Mouse (Mus musculus) hindbrain, embryonic 16.5 days (tissue): Measurements from ENCODE around the gene Hapln4. TPM values are rescaled to one million over a fixed set of nuclear protein-coding genes. Genes with fewer than 3 reads are reported as not detected.

Experiments used
- ATAC-seq: fragments of 200-750 bp; cut with Nextera tagmentation; 2 replicates; pipeline ENCODE4 v1.8.0; 2017; ENCODE audit warnings: moderate TSS enrichment, moderate library complexity
- H3K27ac ChIP-seq: fragments of 300-500 bp; sonication (generic); 2 replicates; pipeline ENCODE4 v1.5.1; 2014; ENCODE audit warnings: low read depth, mild to moderate bottlenecking, control low read depth, low read length, moderate library complexity
- H3K27me3 ChIP-seq: fragments of 300-500 bp; sonication (generic); replicated peaks from 2 replicates; pipeline ENCODE4 v1.6.1; 2014; ENCODE audit warnings: low read length; ENCODE audit not compliant: control insufficient read depth, insufficient read depth
- H3K36me3 ChIP-seq: fragments of 300-500 bp; sonication (generic); 2 replicates; pipeline ENCODE4 v1.6.1; 2014; ENCODE audit warnings: mild to moderate bottlenecking, low read length, moderate library complexity, mixed read lengths; ENCODE audit not compliant: control insufficient read depth, insufficient read depth
- H3K4me1 ChIP-seq: fragments of 300-500 bp; sonication (generic); 2 replicates; pipeline ENCODE4 v1.6.1; 2014; ENCODE audit warnings: low read depth, low read length; ENCODE audit not compliant: control insufficient read depth, insufficient read depth
- H3K4me2 ChIP-seq: fragments of 300-500 bp; sonication (generic); 2 replicates; pipeline ENCODE4 v1.6.1; 2014; ENCODE audit warnings: mild to moderate bottlenecking, low read length, control low read depth, moderate library complexity
- H3K4me3 ChIP-seq: fragments of 300-500 bp; sonication (generic); 2 replicates; pipeline ENCODE4 v1.5.1; 2014; ENCODE audit warnings: mild to moderate bottlenecking, low read length, control low read depth, moderate library complexity
- H3K9ac ChIP-seq: fragments of 300-500 bp; sonication (generic); 2 replicates; pipeline ENCODE4 v1.6.1; 2014; ENCODE audit warnings: low read depth, mild to moderate bottlenecking, control low read depth, low read length, moderate library complexity
- H3K9me3 ChIP-seq: fragments of 300-500 bp; sonication (generic); 2 replicates; pipeline ENCODE4 v1.6.1; 2014; ENCODE audit warnings: mild to moderate bottlenecking, low read length, moderate library complexity; ENCODE audit not compliant: control insufficient read depth
- WGBS: fragments of 180-500 bp; shearing (Covaris S2); extraction: QIAGEN DNeasy Blood & Tissue Kit; methylation state at CpG from one replicate; pipeline ENCODE4 v1.1.7; 2014; 5-methylcytosine and 5-hydroxymethylcytosine counted together
- microRNA-seq: library from miRNA; unstranded; fragments of <30 nt; microRNA quantifications from one replicate; pipeline ENCODE4, GENCODE M21; 2017
- polyA plus RNA-seq: library from polyadenylated mRNA; unstranded; fragments of >200 nt; fragmentation: Nextera tagmentation; extraction: Ambion mirVana; gene quantifications from 2 replicates; pipeline ENCODE4 v1.2.1, GENCODE M21; 2015

The Hapln4 gene
- polyA plus RNA-seq, 1 experiment from 2014 or later: 1.2 TPM

- Histone ChIP-seq H3K4me1 (peaks cover 21% of the 10 kb centered on the region), H3K4me2 (peak overlapping the region; percentile 83), H3K27me3 (no peaks in the 10 kb centered on the region), H3K9me3 (no peaks in the 10 kb centered on the region), H3K36me3 (peaks cover 16% of the 10 kb centered on the region), H3K9ac (peak overlapping the region; percentile 73), H3K4me3 (peak overlapping the region; percentile 58), H3K27ac (peak overlapping the region; percentile 79)
- no peak for ATAC-seq
- 15% methylated on average over 9 of the region's 9 CpGs for WGBS
Measured at GRCm38 (mm10) chr8:70139981-70140380, 56.7 kb downstream of the Hapln4 start.

Small RNA genes lying within 50 kb of the gene (microRNA-seq; reads per million reads assigned to microRNA genes)
- gene Mir7066: 2.7 reads per million, percentile 6 among the genes with 10 or more reads in this experiment

Other genes starting within 250 kb of the Hapln4 start
- 6.6 and 7.0 TPM in 2 replicates for gene Cilp2, start 195.8 kb upstream of the Hapln4 start, polyA plus RNA-seq
- 3.5 and 3.7 TPM in 2 replicates for gene Tssk6, start 181.3 kb upstream of the Hapln4 start, polyA plus RNA-seq
- gene Ndufa13, start 180.9 kb upstream of the Hapln4 start, polyA plus RNA-seq: 191 and 216 TPM in 2 replicates
- gene Yjefn3, start 180.7 kb upstream of the Hapln4 start, polyA plus RNA-seq: 13.6 and 14.3 TPM in 2 replicates
- 13.9 and 19.7 TPM in 2 replicates for gene Gatad2a, start 87.1 kb upstream of the Hapln4 start, polyA plus RNA-seq
- 61.5 and 71.2 TPM in 2 replicates for gene Mau2, start 40.7 kb upstream of the Hapln4 start, polyA plus RNA-seq
- 54.4 and 55.8 TPM in 2 replicates for gene Sugp1, start 40.6 kb upstream of the Hapln4 start, polyA plus RNA-seq
- gene Tm6sf2, start 10.5 kb upstream of the Hapln4 start, polyA plus RNA-seq: 1.2 and 1.4 TPM in 2 replicates
- gene Ncan, start 37.4 kb downstream of the Hapln4 start, polyA plus RNA-seq: 178 and 200 TPM in 2 replicates
- 46.7 and 51.6 TPM in 2 replicates for gene Nr2c2ap, start 47.9 kb downstream of the Hapln4 start, polyA plus RNA-seq
- gene Rfxank, start 55.7 kb downstream of the Hapln4 start, polyA plus RNA-seq: 12.3 and 12.5 TPM in 2 replicates
- gene Borcs8, start 56.0 kb downstream of the Hapln4 start, polyA plus RNA-seq: 56.4 and 57.1 TPM in 2 replicates
- gene Mef2b, start 56.3 kb downstream of the Hapln4 start, polyA plus RNA-seq: 0.85 and 1.2 TPM in 2 replicates
- 54.2 and 57.4 TPM in 2 replicates for gene Tmem161a, start 88.9 kb downstream of the Hapln4 start, polyA plus RNA-seq
- 9.5 and 10.1 TPM in 2 replicates for gene Slc25a42, start 128.8 kb downstream of the Hapln4 start, polyA plus RNA-seq
- 85.1 and 92.6 TPM in 2 replicates for gene Sugp2, start 150.8 kb downstream of the Hapln4 start, polyA plus RNA-seq
- gene Armc6, start 151.0 kb downstream of the Hapln4 start, polyA plus RNA-seq: 132 and 134 TPM in 2 replicates
- 24.4 and 24.7 TPM in 2 replicates for gene Homer3, start 199.4 kb downstream of the Hapln4 start, polyA plus RNA-seq
- gene Ddx49, start 219.0 kb downstream of the Hapln4 start, polyA plus RNA-seq: 42.0 and 42.8 TPM in 2 replicates
- 284 and 297 TPM in 2 replicates for gene Cope, start 219.1 kb downstream of the Hapln4 start, polyA plus RNA-seq
- gene Cers1, start 232.3 kb downstream of the Hapln4 start, polyA plus RNA-seq: 40.0 and 44.3 TPM in 2 replicates
- gene Gdf1, start 246.4 kb downstream of the Hapln4 start, polyA plus RNA-seq: 8.7 and 9.5 TPM in 2 replicates